Mouse (Mus musculus) gastrocnemius, adult 2 months (tissue): ENCODE measurements at regions not wholly inside any gene's neighbourhood (a gene's known extent, or its start where the extent isn't known, plus 50 kb on each side); places are given as distances from the start of the nearest gene placed in this dataset.

ENCODE experiments used
- DNase-seq: peaks from one replicate; pipeline ENCODE4 v3.0.0; 2022
- H3K27ac ChIP-seq: fragments of 200-600 bp; 2 replicates; pipeline ENCODE4 v1.8.1; 2022; ENCODE audit warnings: mild to moderate bottlenecking
- H3K4me3 ChIP-seq: fragments of 200-600 bp; 2 replicates; pipeline ENCODE4 v1.8.1; 2022; ENCODE audit warnings: mild to moderate bottlenecking, moderate library complexity
- CTCF ChIP-seq: fragments of 200-600 bp; IDR thresholded peaks from 2 replicates; pipeline ENCODE4 v1.8.1; 2022; ENCODE audit warnings: antibody characterized with exemption, mild to moderate bottlenecking, moderate library complexity
- intact Hi-C: fragments of 180-260 bp; cut with DNase I; formaldehyde crosslinking; loops from one replicate; pipeline ENCODE4 v1.15.1; 2025

- H3K27ac ChIP-seq: no peak overlapping the region
- no peak for TF ChIP-seq CTCF
- DNase-seq: no peak
- no peak overlapping the region for H3K4me3 ChIP-seq
- intact Hi-C loops: no loop called here
Observed at GRCm38 (mm10) chrX:146428506-146428905, 533.8 kb upstream of the Htr2c start.

GRCm38 (mm10) chrX:146459891-146460290 lies 502.4 kb upstream of the Htr2c start:
- no peak for TF ChIP-seq CTCF
- H3K27ac ChIP-seq: no peak overlapping the region
- DNase-seq: no peak
- intact Hi-C loops: no loop called here
- H3K4me3 ChIP-seq: no peak overlapping the region

GRCm38 (mm10) chrX:146477581-146477980 lies 484.7 kb upstream of the Htr2c start:
- H3K27ac ChIP-seq: no peak overlapping the region
- H3K4me3 ChIP-seq: no peak overlapping the region
- TF ChIP-seq CTCF: no peak
- intact Hi-C loops: loop anchor here (10.0 kb wide), 1 partner anchor 63 kb away; no protein-coding TSS in a partner anchor
- DNase-seq: no peak

DNA sequence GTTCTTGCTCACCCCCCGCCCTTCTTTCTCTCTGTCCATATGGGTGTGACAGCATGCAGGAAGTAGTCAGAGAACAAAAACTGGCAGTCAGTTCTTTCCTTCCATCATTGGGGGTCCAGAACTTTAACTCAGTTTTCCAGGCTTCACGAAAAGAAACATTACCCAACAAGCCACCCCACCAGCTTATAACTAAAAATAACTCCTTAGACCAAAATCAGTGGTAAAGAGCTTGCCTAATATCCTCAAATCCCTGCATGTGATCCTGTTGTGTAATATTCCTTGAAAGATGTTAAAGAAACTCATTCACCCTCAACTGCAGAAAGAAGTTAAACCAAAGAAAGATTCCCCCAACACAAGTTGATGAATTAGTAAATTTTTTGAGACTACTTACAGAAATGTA lies 449.8 kb upstream of the Htr2c start:
- no peak for TF ChIP-seq CTCF

GRCm38 (mm10) chrX:146513261-146513660 lies 449.1 kb upstream of the Htr2c start:
- DNase-seq: no peak
- Histone ChIP-seq H3K27ac (no peak overlapping the region), H3K4me3 (no peak overlapping the region)
- intact Hi-C loops: no loop called here
- no peak for TF ChIP-seq CTCF

More for the DNA sequence above, 449.8 kb upstream of the Htr2c start:
- intact Hi-C loops: no loop called here
- DNase-seq: no peak
- no peak overlapping the region for H3K27ac ChIP-seq
- no peak overlapping the region for H3K4me3 ChIP-seq

GRCm38 (mm10) chrX:146528775-146529174 lies 433.5 kb upstream of the Htr2c start:
- Histone ChIP-seq H3K4me3 (no peak overlapping the region), H3K27ac (no peak overlapping the region)
- TF ChIP-seq CTCF: no peak
- DNase-seq: no peak
- intact Hi-C loops: no loop called here

- intact Hi-C loops: no loop called here
- no peak for TF ChIP-seq CTCF
- DNase-seq: no peak
- no peak overlapping the region for H3K27ac ChIP-seq
- H3K4me3 ChIP-seq: no peak overlapping the region
Observed at GRCm38 (mm10) chrX:146537811-146538210, 424.5 kb upstream of the Htr2c start.

- TF ChIP-seq CTCF: no peak
Observed at GRCm38 (mm10) chrX:146558606-146559005, 403.7 kb upstream of the Htr2c start.

More at GRCm38 (mm10) chrX:146558606-146559005, 403.7 kb upstream of the Htr2c start:
- no peak for DNase-seq
- intact Hi-C loops: no loop called here
- Histone ChIP-seq H3K4me3 (no peak overlapping the region), H3K27ac (no peak overlapping the region)
